Mouse (Mus musculus) spleen, adult 2 months (tissue): ENCODE data around the gene Enpep. TPM values are rescaled to one million over a fixed set of nuclear protein-coding genes. Genes with fewer than 3 reads are reported as not detected.

Source experiments
- DNase-seq, 2 experiments: peaks; one replicate each; pipeline versions ENCODE4 v3.0.0 to v3.0.0-alpha.2; 2012 to 2021; ENCODE audit warnings: low spot score in 2 of 2, low read depth in 1 of 2
- H3K27ac ChIP-seq: fragments of 200-500 bp; 2 replicates; pipeline ENCODE4 v1.5.1; 2012; ENCODE audit warnings: low read length, inconsistent platforms; ENCODE audit not compliant: insufficient read depth
- H3K27me3 ChIP-seq: fragments of 200-500 bp; 2 replicates; pipeline ENCODE4 v1.6.1; 2012; ENCODE audit warnings: mild to moderate bottlenecking, moderate library complexity, low read length, inconsistent platforms; ENCODE audit not compliant: control insufficient read depth, insufficient read depth
- H3K36me3 ChIP-seq: fragments of 200-500 bp; 2 replicates; pipeline ENCODE4 v1.6.1; 2012; ENCODE audit warnings: mild to moderate bottlenecking, low read length, inconsistent platforms; ENCODE audit not compliant: control insufficient read depth, insufficient read depth
- H3K4me1 ChIP-seq: fragments of 200-500 bp; 2 replicates; pipeline ENCODE4 v1.6.1; 2011; ENCODE audit warnings: inconsistent platforms; ENCODE audit not compliant: control insufficient read depth, insufficient read depth, insufficient read length
- H3K4me3 ChIP-seq: fragments of 200-500 bp; 2 replicates; pipeline ENCODE4 v1.5.1; 2011; ENCODE audit warnings: mild to moderate bottlenecking, inconsistent platforms; ENCODE audit not compliant: insufficient read depth, insufficient read length; ENCODE audit errors: extremely low read depth
- CTCF ChIP-seq: fragments of 200-500 bp; IDR thresholded peaks from 2 replicates; pipeline ENCODE4 v1.5.1; 2011; ENCODE audit warnings: mild to moderate bottlenecking, inconsistent platforms; ENCODE audit not compliant: insufficient read depth, insufficient read length, insufficient replicate concordance; ENCODE audit errors: extremely low read depth
- POLR2A ChIP-seq: fragments of 200-500 bp; IDR thresholded peaks from 2 replicates; pipeline ENCODE4 v1.6.1; 2011; ENCODE audit warnings: low read depth, low read length, inconsistent platforms
- WGBS: fragments of 180-500 bp; shearing (Covaris S2); methylation state at CpG from one replicate; pipeline ENCODE4 v1.1.7; 2018; 5-methylcytosine and 5-hydroxymethylcytosine counted together
- polyA plus RNA-seq: library from polyadenylated mRNA; depleted of rRNA; stranded (reverse); fragments of >200 nt; gene quantifications from 2 replicates; pipeline ENCODE4 v1.2.3, GENCODE M21; 2012

Gene Enpep
- polyA plus RNA-seq, 1 experiment: 0.30 TPM

DNA sequence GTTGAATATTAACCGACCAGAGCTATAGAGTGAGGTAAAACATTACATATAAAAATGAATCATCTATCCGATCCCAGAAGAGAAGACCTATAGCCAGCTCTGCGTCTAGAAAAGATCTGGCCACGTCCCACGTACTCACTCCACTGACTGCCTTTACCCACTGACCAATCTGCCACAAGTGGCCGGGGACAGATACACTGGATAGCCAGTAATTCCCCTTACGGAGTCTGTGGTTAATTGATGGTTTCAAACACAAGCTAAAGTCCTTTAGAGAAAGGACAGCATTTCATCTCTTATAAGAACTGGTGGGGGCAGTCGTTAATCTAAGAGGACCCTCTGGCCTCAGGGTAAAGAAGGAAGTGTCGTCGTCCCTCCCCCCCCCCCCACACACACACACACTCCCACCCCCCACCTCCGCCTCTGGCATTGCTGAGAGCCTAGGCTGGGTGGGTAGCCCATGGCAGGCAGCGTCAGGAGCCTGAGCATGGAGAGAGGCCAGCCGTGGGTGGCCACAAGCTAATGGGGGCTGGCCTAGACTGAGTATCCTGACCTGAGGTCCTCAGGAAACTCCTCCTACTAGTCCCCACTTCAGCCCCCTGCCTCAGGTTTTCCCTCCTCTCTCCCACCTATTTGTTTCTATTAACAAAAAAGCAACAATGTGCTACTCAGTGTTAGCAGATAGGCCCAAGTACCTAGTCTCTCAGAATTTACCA lies 106.8 kb downstream of the Enpep start:
- 10% methylated on average over 11 of the region's 13 CpGs for WGBS
- TF ChIP-seq CTCF (no peak), POLR2A (no peak)
- Histone ChIP-seq H3K27ac (no peak overlapping the region), H3K4me3 (no peak overlapping the region), H3K4me1 (no peaks in the 10 kb centered on the region), H3K36me3 (no peaks in the 10 kb centered on the region), H3K27me3 (peaks cover 30% of the 10 kb centered on the region)
- no peak for DNase-seq

DNA sequence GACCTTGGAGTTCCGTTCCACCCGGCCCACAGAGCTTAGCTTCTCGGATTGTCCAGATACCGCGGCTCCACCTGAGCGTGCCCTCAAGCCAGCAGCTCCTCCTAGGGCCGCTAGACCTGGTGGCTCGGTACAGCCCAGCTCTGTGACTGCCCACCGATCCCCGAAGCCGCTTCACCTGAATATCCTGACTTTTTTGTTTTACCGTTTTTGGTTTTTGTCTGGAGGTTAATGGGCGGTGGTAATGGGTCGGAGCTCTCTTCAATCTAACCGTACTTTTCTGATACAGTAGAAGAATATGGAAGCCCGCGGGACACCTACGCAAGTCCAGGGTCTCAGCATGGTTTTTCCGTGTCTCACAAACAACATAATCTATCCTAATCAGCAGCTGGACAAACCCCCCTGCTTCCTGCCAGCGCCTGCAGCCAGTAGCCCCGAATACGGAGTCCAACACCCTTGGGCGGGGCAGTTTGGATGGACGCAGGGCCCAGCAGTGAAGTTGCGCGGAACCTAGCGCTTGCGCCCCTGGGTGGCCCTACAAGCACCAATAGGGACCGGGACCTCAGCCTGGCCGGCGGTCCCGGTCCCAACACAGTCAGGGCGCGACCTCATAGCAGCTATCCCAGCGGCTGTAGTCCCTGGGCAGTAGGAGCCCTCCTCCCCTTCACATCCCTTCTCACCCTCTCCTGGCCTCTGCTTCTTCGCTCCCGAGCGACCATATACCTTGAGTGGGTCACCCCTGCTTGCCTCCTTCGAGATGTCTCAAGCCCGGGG lies 107.5 kb downstream of the Enpep start:
- Histone ChIP-seq H3K36me3 (no peaks in the 10 kb centered on the region), H3K4me3 (no peak overlapping the region), H3K27me3 (peaks cover 31% of the 10 kb centered on the region), H3K27ac (no peak overlapping the region), H3K4me1 (no peaks in the 10 kb centered on the region)
- no peak for TF ChIP-seq CTCF
- no peak for TF ChIP-seq POLR2A
- 4% methylated on average over 40 of the region's 40 CpGs for WGBS
- DNase-seq: no peak

DNA sequence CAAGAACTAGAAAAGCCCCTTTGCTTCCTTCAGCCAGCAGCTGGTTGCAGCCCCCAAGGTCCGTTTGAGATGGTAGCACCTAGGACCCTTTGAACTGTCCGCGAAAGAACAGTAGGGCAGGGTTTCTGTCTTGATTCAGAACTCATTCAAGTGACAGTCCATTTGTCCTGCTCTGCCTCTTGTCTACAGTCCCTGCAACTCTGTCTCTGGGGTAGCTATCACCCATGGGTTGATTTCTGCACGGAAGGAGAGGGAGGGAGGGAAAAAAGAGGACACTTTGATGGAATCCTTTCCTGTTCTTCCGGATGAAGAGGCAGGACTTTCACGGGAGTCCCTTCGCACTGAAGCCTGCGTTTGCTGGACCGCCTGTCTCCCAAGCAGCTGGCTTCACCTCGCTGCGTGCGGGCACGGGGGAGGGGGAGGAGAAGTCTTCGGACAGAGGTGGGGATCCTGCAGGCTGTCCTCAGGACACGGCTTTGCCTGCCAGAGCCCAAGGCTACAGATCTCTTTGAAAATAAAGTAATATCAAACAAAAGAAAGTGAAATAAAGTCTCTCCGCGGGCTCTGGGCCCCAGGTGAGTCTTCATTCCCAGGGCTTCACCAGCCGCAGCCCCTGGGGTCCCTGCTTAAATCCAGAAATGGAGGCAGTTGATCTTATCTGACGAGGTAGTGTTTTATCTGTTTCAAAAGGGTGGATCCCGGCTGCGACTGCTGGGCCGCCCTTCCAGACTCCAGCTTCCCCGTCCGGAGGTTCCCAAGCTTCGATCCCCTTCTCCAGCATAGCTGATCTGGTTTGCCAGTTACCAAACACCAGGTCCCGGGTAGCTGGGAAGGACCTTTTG lies 108.3 kb downstream of the Enpep start:
- H3K36me3 ChIP-seq: no peaks in the 10 kb centered on the region
- no peak overlapping the region for H3K27ac ChIP-seq
- H3K27me3 ChIP-seq: peaks cover 31% of the 10 kb centered on the region
- H3K4me3 ChIP-seq: no peak overlapping the region
- WGBS: 5% methylated on average over 26 of the region's 26 CpGs
- no peak for DNase-seq
- H3K4me1 ChIP-seq: no peaks in the 10 kb centered on the region
- TF ChIP-seq POLR2A (no peak), CTCF (no peak)

DNA sequence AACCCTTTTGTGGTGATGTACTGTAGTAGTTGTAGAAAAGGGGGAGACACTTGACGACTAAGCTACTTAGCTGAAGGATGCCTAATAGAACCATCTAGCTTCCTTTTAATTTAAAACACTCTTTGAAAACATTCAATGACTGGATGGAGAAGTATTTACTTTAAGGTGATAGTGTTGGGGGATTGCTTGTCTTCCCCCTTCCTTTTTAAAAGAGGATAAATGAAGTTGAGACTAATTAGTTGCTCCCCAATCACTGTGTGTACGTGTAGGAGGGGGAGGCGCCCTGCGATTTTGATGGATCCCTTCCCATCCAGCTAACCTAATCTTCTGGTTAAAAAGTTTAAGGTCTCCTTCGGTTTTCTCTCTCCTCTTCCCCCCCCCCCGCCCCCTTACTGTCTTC lies 109.1 kb downstream of the Enpep start:
- Histone ChIP-seq H3K27ac (no peak overlapping the region), H3K4me3 (no peak overlapping the region), H3K27me3 (peaks cover 35% of the 10 kb centered on the region), H3K4me1 (no peaks in the 10 kb centered on the region), H3K36me3 (no peaks in the 10 kb centered on the region)
- DNase-seq: no peak
- no peak for TF ChIP-seq POLR2A
- no peak for TF ChIP-seq CTCF
- WGBS: 6% methylated on average over 6 of the region's 6 CpGs

DNA sequence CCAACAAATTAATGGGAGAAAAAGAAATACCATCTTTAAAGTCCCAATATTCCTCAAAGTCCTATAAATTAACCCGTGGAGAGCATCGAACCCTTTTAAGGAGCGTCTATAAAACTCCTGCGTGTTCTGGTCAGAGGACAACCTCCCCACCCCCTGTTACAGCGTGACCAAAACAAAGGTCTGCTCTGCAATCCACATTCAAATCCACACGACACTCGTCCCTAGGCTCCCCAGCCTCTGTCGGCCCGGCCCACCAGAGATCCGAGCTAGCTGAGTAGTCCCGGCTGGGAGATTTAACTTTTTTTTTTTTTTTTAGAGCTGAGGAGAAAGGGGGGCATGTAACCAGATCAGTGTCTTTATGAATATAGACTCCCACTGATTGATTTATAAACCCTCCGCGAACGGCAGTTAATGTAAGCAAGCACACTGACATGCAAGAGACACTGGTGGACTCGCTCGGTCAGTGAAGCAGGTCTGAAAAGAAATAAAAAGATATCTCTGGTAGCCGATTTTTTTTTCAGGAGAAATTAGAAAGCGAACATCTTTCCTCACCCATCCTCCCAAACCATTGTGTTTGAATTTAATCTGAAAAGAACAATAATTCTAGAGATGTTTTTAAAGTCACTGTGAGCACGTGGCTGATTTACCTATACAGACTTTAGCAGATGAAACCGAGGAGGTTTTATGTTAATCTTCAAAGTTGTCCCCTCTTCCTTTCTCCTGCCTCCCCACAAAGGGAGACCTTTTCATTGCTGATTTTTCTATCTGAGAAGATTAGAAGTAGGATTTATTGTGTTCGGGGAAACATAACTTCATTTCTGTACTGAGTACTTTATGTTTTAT lies 109.9 kb downstream of the Enpep start:
- no peak overlapping the region for H3K4me3 ChIP-seq
- H3K27ac ChIP-seq: no peak overlapping the region
- no peak for DNase-seq
- H3K4me1 ChIP-seq: no peaks in the 10 kb centered on the region
- H3K27me3 ChIP-seq: peaks cover 35% of the 10 kb centered on the region
- TF ChIP-seq POLR2A (no peak), CTCF (no peak)
- WGBS: 10% methylated on average over 21 of the region's 21 CpGs
- H3K36me3 ChIP-seq: no peaks in the 10 kb centered on the region
